Mouse (Mus musculus) testis, adult 2 months (tissue): ENCODE measurements around the gene Cd200r4. TPM values are rescaled to one million over a fixed set of nuclear protein-coding genes. Genes with fewer than 3 reads are reported as not detected.
A peak's percentile ranks its signal among the peaks of the same experiment; 100 is the strongest.
"Not testable (repeated sequence)": the region's sequence is repeated elsewhere in the genome, so short reads cannot be mapped to it uniquely, and the experiment has no call there.

Experiments used
- H3K27ac ChIP-seq: fragments of 200-500 bp; 2 replicates; pipeline ENCODE4 v1.5.1; 2012; ENCODE audit warnings: low read depth, low read length; ENCODE audit not compliant: control insufficient read depth, insufficient read depth
- H3K27me3 ChIP-seq: fragments of 200-500 bp; 2 replicates; pipeline ENCODE4 v1.6.1; 2012; ENCODE audit warnings: mild to moderate bottlenecking, low read length, moderate library complexity; ENCODE audit not compliant: control insufficient read depth, insufficient read depth
- H3K36me3 ChIP-seq: fragments of 200-500 bp; 2 replicates; pipeline ENCODE4 v1.6.1; 2012; ENCODE audit warnings: mild to moderate bottlenecking, low read length; ENCODE audit not compliant: control insufficient read depth, insufficient read depth
- H3K4me1 ChIP-seq: fragments of 200-500 bp; 2 replicates; pipeline ENCODE4 v1.6.1; 2012; ENCODE audit warnings: low read length; ENCODE audit not compliant: control insufficient read depth, insufficient read depth
- H3K4me3 ChIP-seq: fragments of 200-500 bp; 2 replicates; pipeline ENCODE4 v1.5.1; 2012; ENCODE audit warnings: low read depth, mild to moderate bottlenecking, low read length, moderate library complexity, mixed read lengths; ENCODE audit not compliant: control insufficient read depth
- CTCF ChIP-seq: fragments of 200-500 bp; IDR thresholded peaks from 2 replicates; pipeline ENCODE4 v1.5.1; 2012; ENCODE audit warnings: low read depth, mild to moderate bottlenecking, inconsistent platforms, low read length, moderate library complexity; ENCODE audit not compliant: control insufficient read depth, insufficient read depth, insufficient replicate concordance
- POLR2A ChIP-seq: fragments of 200-500 bp; IDR thresholded peaks from 2 replicates; pipeline ENCODE4 v1.6.1; 2012; ENCODE audit warnings: low read depth, mild to moderate bottlenecking, inconsistent platforms, low read length, moderate library complexity; ENCODE audit not compliant: control insufficient read depth
- polyA plus RNA-seq: library from polyadenylated mRNA; depleted of rRNA; stranded (reverse); fragments of >200 nt; gene quantifications from 2 replicates; pipeline ENCODE4 v1.2.3, GENCODE M21; 2012

Cd200r4 gene
- polyA plus RNA-seq, 1 experiment, result not detected

GRCm38 (mm10) chr16:44774201-44774600 lies 37.3 kb upstream of the Cd200r4 start:
- TF ChIP-seq CTCF, result no peak
- no peak for TF ChIP-seq POLR2A
- Histone ChIP-seq H3K4me1 (no peaks in the 10 kb centered on the region), H3K27me3 (no peaks in the 10 kb centered on the region), H3K36me3 (no peaks in the 10 kb centered on the region), H3K27ac (no peak overlapping the region), H3K4me3 (no peak overlapping the region)

GRCm38 (mm10) chr16:44778538-44779147 lies 32.9 kb upstream of the Cd200r4 start:
- TF ChIP-seq POLR2A (no peak), CTCF (no peak)
- H3K4me3 ChIP-seq, result peak overlapping the region; percentile 27; the same call in 1 of the 2 replicates

GRCm38 (mm10) chr16:44779494-44779893 lies 32.0 kb upstream of the Cd200r4 start:
- Histone ChIP-seq H3K4me1 (no peaks in the 10 kb centered on the region), H3K4me3 (no peak overlapping the region), H3K27me3 (no peaks in the 10 kb centered on the region), H3K36me3 (no peaks in the 10 kb centered on the region), H3K27ac (no peak overlapping the region)
- TF ChIP-seq POLR2A (no peak), CTCF (no peak)

More at GRCm38 (mm10) chr16:44778538-44779147, 32.9 kb upstream of the Cd200r4 start:
- Histone ChIP-seq H3K27ac (no peak overlapping the region), H3K4me1 (no peaks in the 10 kb centered on the region), H3K27me3 (no peaks in the 10 kb centered on the region), H3K36me3 (no peaks in the 10 kb centered on the region)

- H3K36me3 ChIP-seq, result no peaks in the 10 kb centered on the region
- H3K27ac ChIP-seq, result no peak overlapping the region
- TF ChIP-seq CTCF (no peak), POLR2A (no peak)
- H3K4me3 ChIP-seq, result no peak overlapping the region
- H3K4me1 ChIP-seq, result no peaks in the 10 kb centered on the region
- H3K27me3 ChIP-seq, result no peaks in the 10 kb centered on the region
Observed at GRCm38 (mm10) chr16:44780751-44781150, 30.8 kb upstream of the Cd200r4 start.

- Histone ChIP-seq H3K4me3 (no peak overlapping the region), H3K27ac (no peak overlapping the region), H3K4me1 (no peaks in the 10 kb centered on the region), H3K36me3 (no peaks in the 10 kb centered on the region), H3K27me3 (no peaks in the 10 kb centered on the region)
- TF ChIP-seq CTCF, result no peak
- TF ChIP-seq POLR2A, result no peak
Observed at GRCm38 (mm10) chr16:44786934-44787333, 24.6 kb upstream of the Cd200r4 start.

DNA sequence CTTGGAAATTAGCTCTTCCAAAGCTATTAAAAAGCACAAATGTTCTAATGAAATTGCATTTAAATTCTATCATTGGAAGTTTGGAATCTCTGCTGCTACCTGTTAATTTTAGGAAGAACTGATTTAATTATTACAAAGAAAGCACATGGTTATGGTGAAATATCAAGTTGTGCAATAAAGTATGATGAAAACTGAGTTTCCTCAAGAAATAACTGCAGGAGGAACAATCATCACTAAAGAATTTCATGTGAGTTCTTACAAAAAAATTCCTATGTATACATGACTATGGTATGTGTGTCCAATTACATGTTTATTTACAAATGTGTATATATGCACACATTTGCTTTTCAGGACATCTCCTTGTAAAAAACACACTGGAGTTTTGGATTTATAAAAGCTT lies 17.1 kb upstream of the Cd200r4 start:
- H3K4me3 ChIP-seq, result no peak overlapping the region
- no peaks in the 10 kb centered on the region for H3K27me3 ChIP-seq
- no peaks in the 10 kb centered on the region for H3K36me3 ChIP-seq
- H3K4me1 ChIP-seq, result no peaks in the 10 kb centered on the region
- TF ChIP-seq CTCF (no peak), POLR2A (no peak)
- H3K27ac ChIP-seq, result no peak overlapping the region

- Histone ChIP-seq H3K36me3 (no peaks in the 10 kb centered on the region), H3K27me3 (no peaks in the 10 kb centered on the region), H3K4me3 (no peak overlapping the region), H3K4me1 (no peaks in the 10 kb centered on the region), H3K27ac (no peak overlapping the region)
- no peak for TF ChIP-seq CTCF
- no peak for TF ChIP-seq POLR2A
Observed at GRCm38 (mm10) chr16:44805976-44806375, 5.6 kb upstream of the Cd200r4 start.

DNA sequence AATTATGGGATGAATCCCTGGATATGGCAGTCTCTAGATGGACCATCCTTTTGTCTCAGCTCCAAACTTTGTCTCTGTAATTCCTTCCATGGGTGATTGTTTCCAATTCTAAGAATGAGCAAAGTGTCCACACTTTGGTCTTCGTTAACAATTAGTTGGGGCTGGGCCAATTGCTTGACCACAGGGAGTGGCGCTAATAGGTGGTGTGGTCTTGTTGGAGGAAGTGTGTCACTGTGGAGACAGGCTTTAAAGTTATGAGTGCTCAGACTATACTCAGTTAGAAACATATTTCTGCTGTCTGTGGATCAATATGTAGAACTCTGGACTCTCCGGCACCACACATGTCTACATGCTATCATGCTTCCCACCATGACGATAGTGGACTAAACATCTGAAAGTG lies 1.3 kb upstream of the Cd200r4 start:
- not testable (repeated sequence) for H3K4me1 ChIP-seq, H3K27me3 ChIP-seq, H3K4me3 ChIP-seq, H3K36me3 ChIP-seq, H3K27ac ChIP-seq
